Mouse (Mus musculus) lung, adult 2 months (tissue): Measurements from ENCODE around the gene Rpl7a.

Experiments used
- CTCF ChIP-seq: fragments of 200-500 bp; IDR thresholded peaks from 2 replicates; pipeline ENCODE4 v1.5.1; 2011; ENCODE audit warnings: mild to moderate bottlenecking, low read length, control low read depth; ENCODE audit not compliant: insufficient read depth
- POLR2A ChIP-seq: fragments of 200-500 bp; IDR thresholded peaks from 2 replicates; pipeline ENCODE4 v1.6.1; 2011; ENCODE audit warnings: low read depth, mild to moderate bottlenecking, control low read depth, low read length, borderline replicate concordance; ENCODE audit errors: extremely low read depth

DNA sequence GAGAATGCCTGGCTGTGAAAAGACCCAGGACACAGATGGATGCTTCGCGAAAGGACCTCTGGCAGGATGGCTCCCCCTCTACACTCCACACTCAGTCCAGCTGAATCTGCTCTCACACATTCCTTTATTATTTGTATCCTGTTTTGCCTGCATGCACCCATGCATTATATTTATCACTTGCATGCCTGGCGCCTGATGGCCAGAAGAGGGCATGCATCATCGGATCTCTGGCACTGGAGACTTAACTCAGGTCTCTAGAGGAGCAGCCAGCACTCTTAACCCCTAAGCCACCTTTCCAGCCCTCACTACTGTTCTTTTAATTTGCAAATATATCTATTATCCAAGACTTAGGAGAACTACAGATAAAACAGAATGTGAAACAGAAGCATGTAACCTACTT lies 50.2 kb downstream of the Rpl7a start:
- TF ChIP-seq POLR2A (no peak), CTCF (no peak)
